Mouse (Mus musculus): ENCODE results near the gene Pnpla2.
"Not testable (repeated sequence)": the region's sequence is repeated elsewhere in the genome, so short reads cannot be mapped to it uniquely, and the experiment has no call there.

Gene Pnpla2

DNA sequence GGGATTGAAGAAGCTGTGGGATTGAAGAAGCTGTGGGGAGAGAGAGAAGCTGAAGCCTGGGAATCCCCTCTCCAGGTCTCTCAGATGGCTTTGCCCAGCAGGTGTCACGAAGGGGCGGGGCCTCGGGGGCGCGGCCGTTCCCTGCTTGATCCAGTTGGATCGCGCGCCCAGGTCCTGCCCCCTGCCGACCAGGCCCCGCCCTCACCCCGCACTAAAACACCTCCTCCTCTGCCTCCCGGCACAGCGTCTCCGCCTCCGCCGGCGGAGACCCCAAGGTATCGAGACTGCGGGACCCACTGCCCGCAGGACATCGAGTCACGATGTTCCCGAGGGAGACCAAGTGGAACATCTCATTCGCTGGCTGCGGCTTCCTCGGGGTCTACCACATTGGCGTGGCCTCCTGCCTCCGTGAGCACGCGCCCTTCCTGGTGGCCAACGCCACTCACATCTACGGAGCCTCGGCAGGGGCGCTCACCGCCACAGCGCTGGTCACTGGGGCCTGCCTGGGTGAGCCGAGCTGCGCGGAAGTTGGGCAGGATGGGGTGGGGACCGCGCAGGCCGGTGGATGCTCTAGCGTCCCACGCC lies at the start of gene Pnpla2:
Pnpla2 (plus strand) TSS at position 232 of the 585 bp plus-strand sequence.
- DNase-seq (ENCODE audit: low spot score): peak; percentile 97

DNA sequence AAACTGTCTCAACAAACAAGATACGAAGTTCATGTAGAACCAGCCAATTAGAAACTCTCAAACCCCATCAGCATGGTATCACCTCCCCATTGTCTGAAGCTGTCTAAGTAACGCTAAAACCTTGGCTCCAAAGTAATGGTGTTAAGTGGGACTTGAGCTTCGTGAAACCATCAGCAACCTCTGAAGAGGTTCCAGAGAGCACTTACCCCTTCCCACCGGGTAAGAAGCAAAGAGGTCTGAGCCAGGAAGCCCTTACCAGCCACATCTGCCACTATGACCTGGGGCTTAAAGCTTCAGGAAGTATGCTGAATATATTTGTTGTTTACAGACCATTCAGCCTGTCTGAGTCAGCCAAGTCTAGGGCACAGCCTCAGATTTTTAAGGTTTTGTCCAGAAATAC lies 49.5 kb upstream of the Pnpla2 start:
- no peak for DNase-seq (ENCODE audit: low spot score)

DNA sequence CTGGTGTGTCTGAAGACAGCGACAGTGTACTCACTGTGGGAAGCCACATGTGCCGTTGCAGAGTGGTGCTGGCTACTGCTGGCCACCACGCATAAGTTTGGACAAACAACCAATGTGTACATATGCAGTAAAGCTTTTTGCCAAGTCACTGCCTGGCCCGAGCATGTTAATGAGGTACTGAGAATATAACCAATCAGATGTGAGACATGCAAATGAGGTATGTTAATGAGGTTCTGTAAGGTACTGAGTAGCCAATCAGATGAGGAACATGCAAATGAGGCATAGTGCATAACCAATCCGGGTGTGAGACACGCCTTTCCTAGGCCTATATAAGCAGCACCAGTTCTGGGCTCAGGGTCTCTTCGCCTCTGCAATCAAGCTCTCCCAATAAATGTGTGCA lies 47.3 kb upstream of the Pnpla2 start:
- not testable (repeated sequence) for DNase-seq (ENCODE audit: low spot score)

DNA sequence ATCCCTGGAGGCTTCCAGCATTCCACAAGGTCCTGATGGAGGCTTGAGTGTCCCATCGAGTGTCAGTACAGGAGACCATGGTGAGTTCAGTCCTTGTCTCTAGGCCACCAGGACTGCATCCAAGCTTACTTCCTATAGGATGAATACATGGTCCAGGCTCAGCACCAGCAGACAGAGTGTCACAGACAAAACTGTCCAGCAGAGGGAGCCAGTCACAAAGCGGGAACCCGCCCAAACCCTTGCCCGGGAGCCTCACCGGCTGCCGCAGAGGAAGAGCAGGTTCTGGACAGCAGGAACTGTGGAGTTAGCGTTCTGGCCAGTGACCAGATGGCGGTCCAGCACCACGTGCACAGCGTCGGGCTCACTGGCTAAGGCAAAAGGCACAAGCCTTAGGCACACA lies 46.2 kb upstream of the Pnpla2 start:
- DNase-seq (ENCODE audit: low spot score): peak; percentile 88

DNA sequence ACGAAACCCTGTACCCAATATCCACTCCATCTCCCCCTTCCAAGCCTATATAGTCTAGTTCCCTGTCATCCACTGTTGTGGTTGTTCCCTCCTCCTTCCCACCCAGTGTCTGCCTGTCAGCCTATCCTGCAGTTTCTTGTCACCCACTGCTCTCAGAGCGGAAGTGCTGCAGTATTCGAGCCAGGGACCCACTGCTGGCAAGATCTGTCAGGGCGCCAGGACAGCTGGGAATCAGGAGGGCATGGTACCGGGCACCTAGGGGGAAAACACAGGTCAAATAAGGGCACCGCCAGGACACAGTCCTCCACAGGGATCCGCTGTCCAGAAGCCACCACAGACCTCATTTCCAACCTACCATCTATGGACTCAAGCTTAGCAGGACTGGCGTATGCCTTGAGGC lies 44.4 kb upstream of the Pnpla2 start:
- DNase-seq (ENCODE audit: low spot score): no peak

DNA sequence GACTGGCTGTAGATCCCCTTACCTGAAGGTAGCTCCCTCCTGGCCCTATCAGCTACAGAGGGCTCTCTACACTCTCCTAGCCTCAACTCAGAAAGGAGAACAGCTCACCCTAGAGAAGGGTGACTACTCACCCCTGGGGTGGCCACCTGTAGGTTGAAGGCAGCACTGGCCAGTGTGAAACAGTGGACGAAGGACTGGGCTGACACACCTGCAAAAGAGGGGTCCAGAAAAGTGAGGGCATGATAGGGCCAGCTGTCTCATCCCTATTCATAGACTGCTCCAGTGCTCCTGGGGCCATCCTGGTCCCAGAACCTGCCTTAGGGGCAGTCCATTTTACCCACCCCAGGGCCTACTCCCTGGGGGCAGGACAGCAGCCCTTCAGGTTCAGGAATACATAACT lies 43.3 kb upstream of the Pnpla2 start:
- no peak for DNase-seq (ENCODE audit: low spot score)

DNA sequence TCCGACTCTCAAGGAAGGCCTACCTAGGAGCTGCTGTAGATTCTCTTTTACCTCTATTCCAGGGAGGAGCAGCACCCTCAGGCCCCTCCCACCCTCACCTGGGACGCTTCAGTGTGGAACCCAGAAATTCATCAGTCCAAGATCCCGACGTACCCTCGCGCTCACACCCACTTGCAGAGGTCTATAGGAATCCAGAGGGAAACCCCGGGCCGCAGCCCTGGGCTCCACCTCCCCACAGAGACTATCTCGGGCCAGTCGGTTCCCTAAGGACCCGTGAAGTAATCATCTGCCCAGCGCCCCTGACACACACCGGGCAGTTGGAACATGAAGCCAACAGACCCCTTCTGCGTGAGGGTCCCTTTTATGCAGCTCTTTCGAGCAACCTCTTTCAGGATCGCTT lies 41.7 kb upstream of the Pnpla2 start:
- no peak for DNase-seq (ENCODE audit: low spot score)

DNA sequence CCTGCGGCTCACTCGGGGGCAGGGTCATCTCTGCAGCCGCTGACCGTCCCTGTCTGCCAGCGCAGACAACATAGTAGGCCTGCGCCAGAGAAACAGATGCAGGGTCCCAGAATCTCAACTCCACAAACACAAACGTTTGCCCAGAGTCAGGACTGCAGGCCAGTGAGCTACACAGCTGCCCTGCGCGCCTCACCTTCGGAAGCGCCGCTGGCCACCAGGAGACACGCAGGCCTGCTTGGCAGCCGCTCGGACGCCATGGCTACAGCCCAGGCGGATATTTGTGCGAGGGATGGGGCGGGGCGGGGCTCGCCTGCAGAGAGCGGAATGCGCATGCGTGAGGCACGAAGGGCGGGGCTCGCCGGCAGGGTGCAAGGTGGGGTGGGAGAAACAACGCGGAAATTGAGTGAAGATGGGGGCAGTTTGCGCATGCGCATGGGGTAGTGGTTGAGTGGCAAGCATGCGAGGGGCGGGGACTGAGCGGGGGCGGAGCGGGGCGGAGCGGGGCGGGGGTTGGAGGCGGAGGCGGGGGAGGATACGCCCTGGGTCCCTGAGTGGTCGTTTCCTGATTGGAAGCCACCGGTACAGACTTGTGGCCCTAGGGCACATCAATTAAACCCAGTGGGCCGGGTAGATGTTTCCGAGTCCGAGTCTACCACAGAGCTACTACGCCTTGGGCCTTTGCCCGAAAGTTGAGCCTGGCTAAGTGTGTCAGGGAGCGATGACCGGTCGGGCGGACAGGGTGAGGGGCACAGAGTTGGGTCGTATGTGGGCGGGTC lies 41.0 kb upstream of the Pnpla2 start, which contains the start of gene Gatd1:
Gatd1 (minus strand) TSS at position 328 of the 776 bp plus-strand sequence.
- DNase-seq (ENCODE audit: low spot score): peak; percentile 99

DNA sequence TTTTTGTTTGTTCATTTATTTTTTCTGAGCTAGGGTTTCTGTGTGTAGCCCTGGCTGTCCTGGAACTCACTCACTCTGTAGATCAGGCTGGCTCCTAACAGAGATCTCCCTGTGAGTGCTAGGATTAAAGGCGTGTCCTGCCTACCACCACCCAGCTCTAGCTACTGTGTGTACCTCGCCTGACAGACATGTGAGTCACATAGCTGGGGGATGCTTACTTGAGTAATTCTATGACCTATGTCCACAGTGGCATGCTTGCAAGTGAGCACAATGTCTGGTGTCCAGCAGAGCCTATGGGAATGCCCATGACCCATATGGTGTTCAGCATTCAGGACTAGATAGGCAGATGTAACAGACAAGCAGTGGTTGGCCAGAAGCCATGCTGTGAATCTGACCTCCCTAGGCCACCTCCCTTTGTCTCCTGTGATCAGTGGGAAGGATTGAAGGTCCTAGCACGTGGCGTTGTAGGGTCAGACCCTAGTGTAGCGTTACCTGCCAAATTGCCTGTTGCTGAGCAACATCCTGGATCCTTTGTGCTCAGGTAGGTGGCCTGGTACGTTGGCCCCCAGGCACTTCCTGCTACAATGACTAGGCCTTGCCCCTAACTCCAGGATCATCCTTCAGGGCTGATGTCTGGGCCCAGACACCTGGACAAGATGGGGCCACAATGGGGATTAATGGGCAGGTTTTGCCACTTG lies 38.7 kb upstream of the Pnpla2 start:
- no peak for DNase-seq (ENCODE audit: low spot score)

DNA sequence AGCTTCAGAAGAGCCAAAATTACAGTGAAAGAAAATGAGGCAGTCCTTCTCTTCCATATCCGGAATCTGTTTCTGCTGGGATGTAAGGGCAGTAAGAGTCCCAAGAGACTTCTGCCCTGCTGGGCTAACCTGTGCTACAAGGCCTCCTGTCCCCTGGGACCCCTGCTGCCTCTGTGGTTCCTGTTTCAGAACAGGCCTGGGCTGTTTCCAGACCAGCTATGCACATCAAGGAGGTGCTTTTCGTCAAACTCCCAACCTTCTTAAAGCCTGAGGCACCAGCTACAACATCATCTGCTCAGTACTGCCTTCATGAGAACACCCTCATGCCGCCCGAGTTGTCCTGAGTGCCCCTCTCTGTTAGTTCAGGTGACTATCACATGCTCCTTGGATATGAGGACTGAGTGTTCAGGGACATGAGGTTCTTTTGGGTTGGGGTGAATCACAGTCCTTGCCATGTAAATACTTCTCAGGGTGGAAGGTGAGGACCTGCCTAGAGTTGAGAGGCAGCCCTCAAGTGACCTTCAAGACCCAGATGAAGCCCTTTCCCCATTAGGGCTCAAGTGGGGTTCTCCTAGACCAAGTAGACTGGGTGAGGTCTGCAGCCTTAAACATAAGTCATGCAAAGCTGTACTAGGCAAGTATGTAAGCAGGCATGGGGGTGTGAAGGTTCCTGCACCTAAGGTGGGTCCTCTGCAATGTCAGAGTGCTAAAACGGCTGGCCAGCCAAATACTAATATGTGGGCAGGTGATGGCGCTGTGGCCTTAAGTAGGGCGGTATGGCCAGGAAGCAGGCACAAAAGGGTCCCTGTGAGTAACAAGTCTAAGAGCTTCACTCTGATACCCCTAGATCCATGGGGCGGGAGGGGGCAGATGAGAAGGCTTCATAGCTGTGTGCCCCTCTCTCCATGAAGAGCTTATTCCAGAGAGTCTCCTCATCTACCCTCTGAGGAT lies 37.0 kb upstream of the Pnpla2 start:
- no peak for DNase-seq (ENCODE audit: low spot score)

DNA sequence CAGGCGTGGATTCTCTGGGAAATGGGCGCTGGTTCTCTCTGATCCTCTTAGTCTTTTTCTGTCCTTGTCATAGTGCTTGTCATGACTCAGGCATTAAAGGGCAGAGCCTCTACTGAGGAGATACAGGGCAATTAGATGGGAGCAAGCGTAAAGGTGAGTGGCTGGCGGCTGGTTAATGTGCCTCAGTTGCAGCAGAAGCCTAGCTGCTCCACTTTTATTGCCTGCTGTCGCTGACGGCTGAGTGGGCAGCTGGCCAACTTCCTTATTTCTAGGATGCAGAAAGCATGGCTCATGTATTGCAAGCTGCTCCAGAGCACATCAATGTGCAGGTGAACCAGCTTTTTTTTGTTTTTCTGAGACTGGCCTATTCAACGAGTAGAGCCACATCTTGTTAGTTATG lies 36.0 kb upstream of the Pnpla2 start:
- DNase-seq (ENCODE audit: low spot score): no peak

DNA sequence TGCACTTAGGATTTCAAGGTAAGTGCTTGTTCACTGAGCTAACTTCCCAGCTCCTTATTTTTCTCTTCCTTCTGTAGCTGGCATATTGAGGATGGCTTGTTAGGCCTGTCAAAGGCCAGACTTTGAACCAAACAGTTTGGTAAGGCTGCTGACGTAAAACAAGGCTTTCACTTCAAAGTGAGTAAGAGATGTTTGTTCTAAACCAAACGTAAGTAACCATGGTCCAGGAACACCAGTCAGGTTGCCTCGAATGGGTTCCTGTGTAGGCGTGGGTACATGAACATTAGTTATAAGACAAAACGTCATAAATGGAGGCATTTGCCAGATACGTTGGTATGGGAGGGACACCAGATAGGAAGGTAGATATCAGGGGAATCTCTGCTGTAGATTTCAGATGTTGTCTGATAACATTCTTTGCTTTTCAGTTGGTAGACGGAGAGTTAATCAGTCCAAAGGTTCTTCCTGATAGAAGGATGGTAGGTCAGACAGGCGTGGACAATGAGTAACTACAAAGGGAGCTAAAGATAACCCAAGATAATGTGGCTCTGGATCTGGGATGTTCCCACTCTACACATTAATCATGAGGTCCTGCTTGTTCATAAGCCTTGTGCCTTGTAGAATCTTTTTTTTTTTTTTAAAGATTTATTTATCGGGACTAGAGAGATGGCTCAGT lies 34.8 kb upstream of the Pnpla2 start:
- no peak for DNase-seq (ENCODE audit: low spot score)

DNA sequence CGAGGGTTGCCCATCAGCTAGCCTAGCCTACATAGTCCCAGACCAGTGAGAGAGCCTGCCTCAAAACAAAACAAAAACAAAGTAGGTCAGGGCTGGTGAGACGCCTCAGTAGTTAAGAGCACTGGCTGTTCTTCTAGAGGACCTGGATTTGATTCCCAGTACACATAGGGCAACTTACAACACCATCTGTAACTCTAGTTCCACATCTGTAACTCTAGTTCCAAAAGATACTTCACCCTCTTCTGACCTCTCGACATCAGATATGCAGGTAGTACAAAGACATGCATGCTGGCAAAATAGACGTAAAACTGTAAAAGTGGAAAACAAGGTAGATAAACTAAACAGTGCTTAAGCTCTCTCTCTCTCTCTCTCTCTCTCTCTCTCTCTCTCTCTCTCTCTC lies 31.2 kb upstream of the Pnpla2 start:
- no peak for DNase-seq (ENCODE audit: low spot score)

DNA sequence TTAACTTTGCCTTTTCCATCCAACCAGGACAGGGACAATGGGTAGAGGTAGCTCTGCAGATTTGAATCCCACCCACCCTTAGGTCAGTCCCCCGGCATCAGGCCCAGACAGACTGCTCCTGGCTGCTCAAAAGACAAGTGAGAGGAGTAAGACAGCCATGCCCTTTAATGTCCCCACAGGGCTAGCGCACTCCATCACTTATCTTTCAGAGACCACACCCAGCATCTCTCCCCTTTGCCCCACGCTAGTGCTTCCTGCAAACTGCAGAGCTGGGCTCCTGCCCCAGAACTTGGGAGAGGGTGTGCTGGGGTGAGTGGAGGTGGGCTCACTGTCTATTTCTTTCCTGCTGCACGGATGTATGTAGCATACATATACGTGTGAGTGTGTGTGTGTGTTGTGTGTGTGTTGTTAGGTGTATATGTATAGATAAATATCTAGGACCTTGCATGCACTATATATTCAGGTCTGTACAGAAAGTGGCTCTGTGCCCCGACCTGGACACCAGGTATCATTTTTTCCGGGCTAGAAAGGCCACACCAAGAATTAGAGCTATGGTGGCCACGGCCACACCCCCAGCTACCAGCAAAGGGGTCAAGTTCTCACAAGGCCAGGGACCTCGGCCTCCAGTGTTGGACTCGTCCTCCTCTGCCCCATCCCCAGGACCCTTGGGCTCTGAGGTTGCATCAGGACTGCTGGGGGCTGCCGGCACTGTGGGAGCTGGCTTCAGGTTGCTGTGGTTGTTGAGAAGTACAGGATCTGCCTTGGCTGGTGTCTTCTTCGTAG lies 27.9 kb upstream of the Pnpla2 start:
- no peak for DNase-seq (ENCODE audit: low spot score)

DNA sequence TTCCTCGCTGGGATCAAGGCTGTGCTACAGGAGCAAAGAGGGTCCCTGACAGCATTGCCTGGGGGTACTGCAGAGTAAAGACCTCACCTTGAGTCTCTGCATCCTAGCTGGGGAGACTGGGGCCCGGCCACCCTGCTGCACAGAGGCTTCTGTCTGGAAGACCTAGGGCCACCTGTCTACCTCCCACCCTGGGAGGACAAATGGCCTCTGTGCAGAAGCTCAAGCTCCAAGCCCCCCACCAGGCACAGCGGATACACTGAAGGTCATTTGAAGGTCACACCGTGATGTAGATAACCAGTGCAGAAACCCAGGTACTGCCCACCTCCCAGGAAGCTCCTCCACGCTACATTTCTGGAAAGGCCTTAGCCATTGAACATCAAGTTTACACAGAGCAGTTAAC lies 26.3 kb upstream of the Pnpla2 start:
- no peak for DNase-seq (ENCODE audit: low spot score)

DNA sequence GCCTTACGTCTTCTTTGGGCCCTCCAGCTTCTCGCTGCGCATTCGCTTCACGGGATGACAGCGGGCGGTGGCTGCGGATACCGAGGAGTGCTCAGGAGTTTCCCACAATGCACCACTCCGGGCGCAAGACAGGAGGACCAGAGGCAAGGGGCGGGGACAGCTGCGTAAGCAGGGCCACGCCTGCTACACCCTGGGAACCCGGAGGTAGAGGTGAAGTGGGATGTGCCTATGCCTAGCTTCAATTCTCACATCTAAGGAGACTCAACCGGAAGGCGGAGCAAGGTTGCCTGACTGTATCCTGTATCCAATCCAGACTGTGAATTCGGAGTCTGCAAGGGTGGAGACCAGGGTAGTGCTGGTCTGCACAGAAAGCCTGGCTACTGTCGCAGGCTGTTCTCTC lies 25.7 kb upstream of the Pnpla2 start, which contains the start of gene Cend1:
Cend1 (minus strand) TSS at position 182 of the 400 bp plus-strand sequence.
- DNase-seq (ENCODE audit: low spot score): peak; percentile 30

DNA sequence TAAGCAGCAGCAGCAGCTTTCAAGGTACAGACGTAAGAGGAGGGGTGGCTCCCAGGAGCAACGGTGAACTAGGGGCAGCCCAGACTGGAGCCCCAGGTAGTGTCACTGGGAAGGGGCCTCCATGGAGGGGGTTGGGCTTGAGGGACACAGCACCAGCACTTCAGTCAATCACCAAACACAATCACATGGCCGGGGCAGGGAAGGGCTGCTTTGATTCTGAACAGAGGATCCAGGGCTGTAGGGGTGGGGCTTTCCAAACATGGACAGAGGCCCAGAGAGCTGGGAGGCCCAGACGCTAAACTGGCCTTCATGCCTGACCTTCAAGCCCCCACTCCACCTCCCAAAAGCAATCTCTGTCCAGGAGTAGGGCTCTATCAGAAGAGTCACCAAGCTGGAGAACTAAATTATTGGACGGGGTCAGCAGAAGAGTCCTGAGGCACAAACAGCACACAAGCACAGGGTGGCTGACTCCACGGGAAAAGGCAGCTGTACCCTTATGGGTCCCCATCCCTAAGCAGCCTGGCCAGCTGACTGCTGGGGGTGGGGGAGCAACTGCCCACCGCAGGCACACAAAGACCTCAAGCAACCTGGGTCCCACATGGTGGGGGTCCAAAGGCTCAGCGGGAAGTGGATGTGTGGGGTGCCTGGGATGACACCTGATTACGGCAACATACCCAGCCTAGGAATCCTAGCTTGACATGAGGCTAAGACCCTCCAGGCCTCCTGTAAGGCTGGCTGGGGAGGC lies 25.0 kb upstream of the Pnpla2 start:
- DNase-seq (ENCODE audit: low spot score): no peak

DNA sequence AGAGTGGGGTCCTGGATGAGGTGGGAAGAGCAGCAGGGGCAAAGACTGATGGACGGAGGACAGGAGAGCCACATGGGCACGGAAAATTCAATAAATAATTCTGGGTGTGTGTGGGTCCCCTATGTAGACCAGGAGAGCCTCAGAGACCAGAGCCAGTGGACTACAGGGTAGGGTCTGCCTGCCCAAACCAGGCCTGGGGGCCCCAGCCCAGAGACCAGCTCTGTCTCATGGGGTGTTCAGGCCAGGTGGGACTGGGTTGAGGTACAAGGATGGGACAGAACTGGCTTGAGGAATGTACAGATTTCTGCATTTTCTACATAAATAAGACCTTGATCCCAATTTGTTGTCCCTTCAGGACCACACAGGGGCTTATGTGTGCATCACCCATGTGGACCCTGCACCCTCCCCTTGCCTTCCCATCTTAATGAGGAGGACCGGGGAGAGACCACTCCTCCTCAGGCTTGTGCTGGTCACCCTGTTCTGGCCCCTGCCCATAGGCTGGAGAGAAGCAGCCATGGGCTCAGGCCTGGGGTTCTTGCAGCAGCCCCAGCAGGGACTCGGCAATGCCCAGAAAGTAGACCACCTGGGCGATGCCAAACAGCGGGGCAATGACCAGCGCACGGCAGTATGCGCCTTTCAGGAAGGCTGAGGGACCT lies 24.3 kb upstream of the Pnpla2 start:
- DNase-seq (ENCODE audit: low spot score): no peak

DNA sequence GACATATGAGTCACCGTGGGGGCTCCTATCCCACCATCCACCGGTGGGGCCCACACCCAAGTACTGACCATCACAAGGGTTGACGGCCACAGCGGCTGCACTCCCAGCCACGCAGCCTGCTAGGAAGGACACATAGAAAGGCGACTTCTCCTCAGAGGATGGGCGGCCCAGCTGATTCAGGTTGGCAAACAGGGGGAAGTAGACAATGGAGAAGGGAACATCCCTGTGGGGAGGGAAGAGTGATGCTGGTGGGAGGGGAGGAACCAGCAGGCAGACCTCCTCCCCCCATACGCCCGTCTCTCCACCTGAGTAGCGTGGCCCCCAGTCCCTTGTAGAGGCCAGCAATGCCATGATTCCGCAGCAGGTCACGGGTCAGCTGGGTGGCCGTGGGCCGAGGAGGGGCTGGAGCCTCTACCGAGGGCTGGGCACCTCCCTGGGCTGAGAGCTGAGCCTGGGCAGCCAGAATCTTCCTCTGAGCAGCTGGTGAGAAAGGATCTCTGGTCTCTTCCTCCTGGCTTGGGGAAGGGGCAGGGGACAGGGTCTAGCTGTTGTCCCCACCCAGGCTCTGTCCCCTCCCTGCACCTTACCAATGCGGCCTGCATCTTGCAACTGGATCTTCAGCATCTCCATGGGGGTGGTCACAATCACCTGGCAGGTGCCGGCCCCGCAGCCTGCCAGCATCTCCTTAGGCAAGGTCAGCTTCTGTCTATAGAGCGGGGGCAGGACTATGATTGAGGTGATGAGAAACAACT lies 23.4 kb upstream of the Pnpla2 start:
- no peak for DNase-seq (ENCODE audit: low spot score)
